Mouse (Mus musculus) left cerebral cortex, adult 11 months (tissue): ENCODE data around the gene Rhox12.

ENCODE experiments used
- DNase-seq: peaks from one replicate; pipeline ENCODE4 v3.0.0; 2022; ENCODE audit warnings: low spot score

Gene Rhox12

GRCm38 (mm10) chrX:38110807-38111206 lies at the start of gene Rhox12:
Gene Rhox12, minus strand, starts transcription at chrX:38110907.
- DNase-seq: no peak

- DNase-seq: no peak
Observed at GRCm38 (mm10) chrX:38159097-38159496, 48.4 kb upstream of the Rhox12 start.

- no peak for DNase-seq
Observed at GRCm38 (mm10) chrX:38121478-38121877, 10.8 kb upstream of the Rhox12 start.

GRCm38 (mm10) chrX:38120982-38121381 lies 10.3 kb upstream of the Rhox12 start, which contains the start of gene Rhox13:
Gene Rhox13, plus strand, starts transcription at chrX:38121219.
- DNase-seq: no peak

GRCm38 (mm10) chrX:38085041-38085440 lies 25.7 kb downstream of the Rhox12 start, which contains the start of gene Rhox11:
Gene Rhox11, minus strand, starts transcription at chrX:38085141.
- DNase-seq: no peak

GRCm38 (mm10) chrX:38084226-38084625 lies 26.5 kb downstream of the Rhox12 start:
- DNase-seq: no peak

- DNase-seq: no peak
Observed at GRCm38 (mm10) chrX:38066175-38066574, 44.5 kb downstream of the Rhox12 start, which contains the start of gene Rhox10. Gene Rhox10, plus strand, starts transcription at chrX:38066475.

- no peak for DNase-seq
Observed at GRCm38 (mm10) chrX:38061544-38061943, 49.2 kb downstream of the Rhox12 start.
